Mouse (Mus musculus): Measurements from ENCODE around the gene Tnfaip2. TPM values are rescaled to one million over a fixed set of nuclear protein-coding genes. Genes with fewer than 3 reads are reported as not detected.

Gene Tnfaip2
- polyA plus RNA-seq, 1 experiment: 3.6 TPM

Other genes starting within 250 kb of the Tnfaip2 start
- gene Amn, start 171.4 kb upstream of the Tnfaip2 start, polyA plus RNA-seq (2012; ENCODE audit: insufficient read depth, insufficient read length, missing spikeins): not detected in 2 replicates
- gene Cdc42bpb, start 64.8 kb upstream of the Tnfaip2 start, polyA plus RNA-seq (2012; ENCODE audit: insufficient read depth, insufficient read length, missing spikeins): 24.1 and 24.3 TPM in 2 replicates
- gene Lbhd2, start 35.7 kb upstream of the Tnfaip2 start, polyA plus RNA-seq (2012; ENCODE audit: insufficient read depth, insufficient read length, missing spikeins): not detected in 2 replicates
- gene Exoc3l4, start 25.5 kb upstream of the Tnfaip2 start, polyA plus RNA-seq (2012; ENCODE audit: insufficient read depth, insufficient read length, missing spikeins): not detected in 2 replicates
- not detected in 2 replicates for gene Gm266, start 43.4 kb downstream of the Tnfaip2 start, polyA plus RNA-seq (2012; ENCODE audit: insufficient read depth, insufficient read length, missing spikeins)
- gene Eif5, start 95.5 kb downstream of the Tnfaip2 start, polyA plus RNA-seq (2012; ENCODE audit: insufficient read depth, insufficient read length, missing spikeins): 216 and 330 TPM in 2 replicates
- gene Mark3, start 132.1 kb downstream of the Tnfaip2 start, polyA plus RNA-seq (2012; ENCODE audit: insufficient read depth, insufficient read length, missing spikeins): 25.9 and 31.0 TPM in 2 replicates
- gene Ckb, start 229.9 kb downstream of the Tnfaip2 start, polyA plus RNA-seq (2012; ENCODE audit: insufficient read depth, insufficient read length, missing spikeins): 20.8 and 30.3 TPM in 2 replicates
- gene Trmt61a, start 235.6 kb downstream of the Tnfaip2 start, polyA plus RNA-seq (2012; ENCODE audit: insufficient read depth, insufficient read length, missing spikeins): 2.9 and 3.2 TPM in 2 replicates